Mouse (Mus musculus) stomach, embryonic 14.5 days (tissue): ENCODE results near the gene Vwa7. TPM values are rescaled to one million over a fixed set of nuclear protein-coding genes. Genes with fewer than 3 reads are reported as not detected.

Experiments used
- ATAC-seq: fragments of 200-750 bp; cut with Nextera tagmentation; 2 replicates; pipeline ENCODE4 v1.8.0; 2017; ENCODE audit warnings: low read depth, moderate TSS enrichment; ENCODE audit not compliant: insufficient number of reproducible peaks, insufficient read depth, low FRiP score
- H3K27ac ChIP-seq: fragments of 300-500 bp; sonication (generic); 2 replicates; pipeline ENCODE4 v1.5.1; 2014; ENCODE audit warnings: mild to moderate bottlenecking, low read length, moderate library complexity, mixed read lengths
- H3K27me3 ChIP-seq: fragments of 300-500 bp; sonication (generic); 2 replicates; pipeline ENCODE4 v1.6.1; 2014; ENCODE audit warnings: low read length, control low read depth, mixed read lengths; ENCODE audit not compliant: control insufficient read depth, insufficient read depth
- H3K36me3 ChIP-seq: fragments of 300-500 bp; sonication (generic); 2 replicates; pipeline ENCODE4 v1.6.1; 2014; ENCODE audit warnings: mild to moderate bottlenecking, control low read depth, low read length, moderate library complexity, mixed read lengths; ENCODE audit not compliant: control insufficient read depth, insufficient read depth
- H3K4me1 ChIP-seq: fragments of 300-500 bp; sonication (generic); 2 replicates; pipeline ENCODE4 v1.6.1; 2014; ENCODE audit warnings: low read length, control low read depth, mixed read lengths; ENCODE audit not compliant: control insufficient read depth, insufficient read depth
- H3K4me2 ChIP-seq: fragments of 300-500 bp; sonication (generic); replicated peaks from 2 replicates; pipeline ENCODE4 v1.6.1; 2014; ENCODE audit warnings: low read depth, low read length, control low read depth
- H3K4me3 ChIP-seq: fragments of 300-500 bp; sonication (generic); 2 replicates; pipeline ENCODE4 v1.5.1; 2014; ENCODE audit warnings: low read depth, low read length, control low read depth
- H3K9ac ChIP-seq: fragments of 300-500 bp; sonication (generic); replicated peaks from 2 replicates; pipeline ENCODE4 v1.6.1; 2014; ENCODE audit warnings: low read depth, mild to moderate bottlenecking, control low read depth, low read length, moderate library complexity, mixed read lengths
- H3K9me3 ChIP-seq: fragments of 300-500 bp; sonication (generic); 2 replicates; pipeline ENCODE4 v1.6.1; 2016; ENCODE audit warnings: low read depth, low read length, control low read depth; ENCODE audit not compliant: control insufficient read depth
- WGBS: fragments of 180-500 bp; shearing (Covaris S2); extraction: QIAGEN DNeasy Blood & Tissue Kit; methylation state at CpG from one replicate; pipeline ENCODE4 v1.1.7; 2014; 5-methylcytosine and 5-hydroxymethylcytosine counted together
- polyA plus RNA-seq: library from polyadenylated mRNA; unstranded; fragments of >200 nt; fragmentation: Nextera tagmentation; extraction: Ambion mirVana; gene quantifications from 2 replicates; pipeline ENCODE4 v1.2.1, GENCODE M21; 2014

Vwa7 gene
- polyA plus RNA-seq, 1 experiment from 2014 or later = 0.22 TPM

DNA sequence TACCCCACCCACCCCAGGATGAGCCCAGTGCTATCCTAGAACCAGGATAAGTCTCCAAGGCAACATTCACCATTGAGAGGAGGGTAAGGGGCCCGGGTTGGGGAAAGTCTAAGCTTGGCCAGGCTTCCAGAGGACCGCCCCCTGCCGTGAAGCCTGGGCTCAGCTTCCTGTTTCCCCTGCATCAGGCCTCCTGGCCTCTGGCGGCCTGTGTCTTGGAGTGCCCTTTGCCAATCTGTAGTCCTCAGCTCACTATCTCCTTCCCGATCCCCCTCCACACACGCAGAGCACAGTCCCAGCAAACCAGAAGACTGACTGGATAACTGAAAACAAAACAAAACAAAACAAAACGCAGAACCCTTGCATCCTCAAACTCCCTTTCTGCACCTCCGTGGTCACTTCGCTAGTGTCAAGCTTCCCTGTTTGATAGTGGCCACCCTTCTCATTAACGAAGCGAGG is 33.2 kb downstream of the Vwa7 start, which contains the start of gene Clic1:
TSS of gene Clic1 (plus strand) at position 406 of the 456 bp plus-strand sequence.
- Histone ChIP-seq H3K9me3 (no peaks in the 10 kb centered on the region), H3K4me1 (peaks cover 46% of the 10 kb centered on the region), H3K9ac (peak within 1 kb of the TSS; percentile 82), H3K27me3 (no peaks in the 10 kb centered on the region), H3K4me2 (peak within 1 kb of the TSS; percentile 90), H3K27ac (peak within 1 kb of the TSS; percentile 100), H3K4me3 (peak within 1 kb of the TSS; percentile 78), H3K36me3 (peaks cover 24% of the 10 kb centered on the region)
- 2% methylated on average over 11 of the region's 11 CpGs for WGBS
- ATAC-seq = peak; percentile 40; the same call in 1 of the 2 replicates

DNA sequence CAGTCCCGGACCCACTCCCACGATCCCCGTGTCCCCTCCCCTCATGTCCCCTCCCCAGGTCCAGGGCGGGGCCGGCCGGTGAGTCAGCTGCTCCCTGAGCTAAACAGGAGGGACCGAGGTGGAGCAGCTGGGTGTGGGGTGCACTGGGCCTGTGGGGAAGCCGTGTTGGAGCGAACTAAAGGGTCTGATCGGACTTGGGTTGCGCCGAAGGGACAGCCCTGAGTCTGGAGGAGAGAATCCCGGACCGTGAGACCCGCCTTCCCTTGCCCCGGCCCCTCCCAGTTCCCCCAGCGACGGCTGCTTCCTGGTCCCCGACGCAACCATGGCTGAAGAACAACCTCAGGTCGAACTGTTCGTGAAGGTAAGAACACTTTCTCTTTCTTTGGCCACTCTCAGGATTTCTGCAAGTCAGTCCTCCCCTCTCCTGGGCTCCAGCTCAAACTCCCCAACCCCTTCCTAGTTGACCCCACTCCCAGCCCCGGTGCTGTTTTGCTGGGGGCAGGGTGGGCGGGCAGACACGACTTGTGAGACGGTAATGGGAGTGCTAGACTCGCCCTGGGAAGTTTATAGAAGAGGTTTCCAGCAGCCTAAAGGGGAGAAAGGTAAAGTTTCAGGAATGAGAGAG is 33.9 kb downstream of the Vwa7 start:
- peaks cover 29% of the 10 kb centered on the region for H3K36me3 ChIP-seq
- peak overlapping the region; percentile 82 for H3K9ac ChIP-seq
- under 1% methylated on average over 25 of the region's 27 CpGs for WGBS
- peaks cover 44% of the 10 kb centered on the region for H3K4me1 ChIP-seq
- no peaks in the 10 kb centered on the region for H3K27me3 ChIP-seq
- H3K27ac ChIP-seq = peak overlapping the region; percentile 100
- peak overlapping the region; percentile 90 for H3K4me2 ChIP-seq
- peak; percentile 34; the same call in 1 of the 2 replicates for ATAC-seq
- H3K4me3 ChIP-seq = peak overlapping the region; percentile 78
- H3K9me3 ChIP-seq = no peaks in the 10 kb centered on the region

DNA sequence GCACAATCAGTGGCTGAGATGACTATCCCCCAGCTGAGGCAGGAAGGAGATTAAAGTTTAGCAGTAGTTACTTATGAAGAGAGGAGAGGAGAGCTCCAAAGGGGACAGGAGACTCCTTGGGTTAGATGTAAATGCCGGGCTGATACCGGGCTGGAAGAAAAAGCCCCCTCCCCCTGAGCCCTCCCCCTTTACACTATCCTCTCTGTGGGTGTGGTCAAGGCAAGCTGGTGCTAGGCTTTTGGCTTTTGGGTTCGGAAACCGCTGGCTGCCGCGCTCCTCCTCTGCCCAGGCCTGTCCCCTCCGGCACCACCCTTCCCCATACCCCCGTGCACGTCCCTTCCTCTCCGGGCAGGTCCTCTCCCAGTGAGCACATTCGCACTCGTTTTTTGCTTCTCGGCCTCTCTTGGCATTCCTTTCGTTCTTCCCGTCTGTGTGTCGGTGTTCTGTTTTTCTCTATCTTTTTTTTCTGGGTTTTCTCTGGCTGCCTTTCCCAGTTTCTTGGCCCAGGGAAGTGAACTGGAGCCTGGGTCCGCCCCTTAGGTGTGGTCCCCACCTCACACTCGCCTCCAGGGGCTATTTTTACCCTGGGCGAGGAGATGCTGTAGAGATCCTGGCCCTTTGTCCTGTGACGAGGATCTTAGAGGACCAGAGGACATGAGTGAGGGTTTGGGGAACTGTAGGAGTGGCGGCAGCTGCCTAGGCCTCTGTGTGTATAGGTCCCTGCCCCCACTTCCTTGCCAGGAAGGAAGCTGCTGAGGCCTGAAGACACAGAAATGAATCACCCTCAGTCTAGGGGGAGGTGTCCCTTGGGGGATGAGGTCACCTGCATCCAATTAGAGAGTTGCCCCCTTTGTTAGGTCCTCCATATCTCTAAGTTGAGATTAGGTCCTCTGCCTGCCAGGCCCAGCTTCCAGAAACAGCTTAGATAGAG is 35.0 kb downstream of the Vwa7 start:
- peak; percentile 59 for ATAC-seq
- under 1% methylated on average over 21 of the region's 21 CpGs for WGBS
- H3K4me1 ChIP-seq = peaks cover 37% of the 10 kb centered on the region

DNA sequence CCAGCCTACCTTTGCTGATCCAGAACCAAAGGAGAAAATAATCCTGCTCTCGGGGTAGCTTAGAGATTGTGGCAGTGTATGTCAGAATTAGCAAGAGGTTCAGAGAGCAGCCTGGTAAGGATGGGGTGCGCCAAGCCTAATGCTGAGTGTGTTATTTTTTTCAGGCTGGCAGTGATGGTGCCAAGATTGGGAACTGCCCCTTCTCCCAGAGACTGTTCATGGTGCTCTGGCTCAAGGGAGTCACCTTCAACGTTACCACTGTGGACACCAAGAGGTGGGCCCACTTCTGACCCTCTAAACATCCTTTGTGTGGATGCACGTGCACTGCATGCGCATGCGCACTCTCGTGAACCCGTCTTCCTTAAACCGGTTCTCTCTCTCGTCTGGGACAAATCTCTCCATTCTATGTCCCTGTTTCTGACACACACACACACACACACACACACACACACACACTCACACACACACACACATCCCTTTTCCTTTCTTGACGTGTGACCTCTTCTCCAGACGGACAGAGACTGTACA is 36.0 kb downstream of the Vwa7 start:
- 71% methylated on average over 12 of the region's 12 CpGs for WGBS
- Histone ChIP-seq H3K27ac (peak overlapping the region; percentile 100), H3K9ac (peak overlapping the region; percentile 45), H3K4me1 (peaks cover 32% of the 10 kb centered on the region), H3K9me3 (no peaks in the 10 kb centered on the region), H3K4me2 (peak overlapping the region; percentile 90), H3K36me3 (peaks cover 47% of the 10 kb centered on the region), H3K27me3 (no peaks in the 10 kb centered on the region), H3K4me3 (peak overlapping the region; percentile 78)
- no peak for ATAC-seq

More for the DNA sequence above, 35.0 kb downstream of the Vwa7 start:
- Histone ChIP-seq H3K4me2 (peak overlapping the region; percentile 90), H3K27ac (peak overlapping the region; percentile 100), H3K9ac (peak overlapping the region; percentile 45), H3K27me3 (no peaks in the 10 kb centered on the region), H3K36me3 (peaks cover 41% of the 10 kb centered on the region), H3K4me3 (peak overlapping the region; percentile 78), H3K9me3 (no peaks in the 10 kb centered on the region)

DNA sequence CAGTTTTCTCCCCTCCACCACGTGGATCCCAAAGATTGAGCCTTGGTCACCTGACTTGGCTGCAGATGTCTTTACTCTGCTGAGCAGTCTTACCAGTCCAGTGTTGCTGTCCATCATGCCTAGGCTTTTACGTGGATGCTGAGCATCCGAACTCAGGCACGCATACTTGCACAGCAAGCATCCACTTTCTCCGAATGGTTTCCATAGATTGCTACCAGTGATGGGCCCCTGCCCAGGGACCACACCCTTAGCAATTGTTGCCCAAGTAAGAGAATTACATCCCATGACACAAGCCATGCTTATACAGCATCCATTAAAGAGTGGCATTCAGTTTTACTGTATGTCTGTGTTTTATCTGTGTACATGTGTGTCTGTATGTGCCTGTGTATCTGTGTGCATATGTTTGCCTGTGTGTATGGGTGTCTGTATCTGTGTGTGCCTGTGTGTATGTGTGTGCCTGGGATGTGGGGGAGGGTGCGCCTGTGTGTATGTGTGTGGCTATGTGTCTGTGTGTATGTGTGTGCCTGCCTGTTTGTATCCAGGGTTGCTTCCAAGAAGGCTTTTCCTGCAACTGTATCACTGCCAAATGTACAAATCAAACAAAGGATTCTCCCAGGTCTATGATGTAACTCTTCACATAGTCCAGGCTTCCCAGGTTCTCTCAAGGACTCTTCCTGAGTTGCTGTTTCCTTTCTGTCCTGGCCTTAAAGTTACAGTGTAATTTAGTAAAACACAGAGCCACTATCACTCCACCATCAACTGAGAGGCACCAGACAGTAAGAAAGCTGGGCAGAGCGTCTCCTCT is 39.5 kb downstream of the Vwa7 start:
- Histone ChIP-seq H3K27ac (no peak overlapping the region), H3K9ac (no peak overlapping the region), H3K9me3 (no peaks in the 10 kb centered on the region), H3K36me3 (peaks cover 63% of the 10 kb centered on the region), H3K4me1 (peaks cover 20% of the 10 kb centered on the region; the same call in 1 of the 2 replicates), H3K4me2 (no peak overlapping the region), H3K27me3 (no peaks in the 10 kb centered on the region), H3K4me3 (no peak overlapping the region)
- ATAC-seq = no peak
- WGBS = 95% methylated on average over 7 of the region's 7 CpGs

DNA sequence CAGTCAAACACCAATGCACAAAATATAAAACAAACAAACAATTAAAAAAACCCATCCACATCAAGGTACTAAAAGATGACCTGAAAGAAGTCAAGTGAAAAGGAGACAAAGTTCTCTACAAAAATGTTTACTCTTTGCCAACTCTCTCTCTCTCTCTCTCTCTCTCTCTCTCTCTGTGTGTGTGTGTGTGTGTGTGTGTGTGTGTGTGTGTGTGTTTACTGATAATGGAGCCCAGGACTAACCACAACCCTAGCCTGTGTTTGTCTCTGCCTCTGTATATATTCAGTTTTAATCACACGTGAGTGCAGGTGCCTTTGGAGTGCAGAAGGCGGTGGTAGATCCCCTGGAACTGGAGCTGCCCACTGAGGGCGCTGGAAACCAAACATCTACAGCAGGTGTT is 40.7 kb downstream of the Vwa7 start:
- Histone ChIP-seq H3K9me3 (no peaks in the 10 kb centered on the region), H3K4me2 (no peak overlapping the region), H3K4me1 (peaks cover 21% of the 10 kb centered on the region; the same call in 1 of the 2 replicates), H3K27ac (no peak overlapping the region), H3K4me3 (no peak overlapping the region), H3K27me3 (no peaks in the 10 kb centered on the region), H3K9ac (no peak overlapping the region), H3K36me3 (peaks cover 74% of the 10 kb centered on the region)
- WGBS = 67% methylated on average over 3 of the region's 3 CpGs
- no peak for ATAC-seq

DNA sequence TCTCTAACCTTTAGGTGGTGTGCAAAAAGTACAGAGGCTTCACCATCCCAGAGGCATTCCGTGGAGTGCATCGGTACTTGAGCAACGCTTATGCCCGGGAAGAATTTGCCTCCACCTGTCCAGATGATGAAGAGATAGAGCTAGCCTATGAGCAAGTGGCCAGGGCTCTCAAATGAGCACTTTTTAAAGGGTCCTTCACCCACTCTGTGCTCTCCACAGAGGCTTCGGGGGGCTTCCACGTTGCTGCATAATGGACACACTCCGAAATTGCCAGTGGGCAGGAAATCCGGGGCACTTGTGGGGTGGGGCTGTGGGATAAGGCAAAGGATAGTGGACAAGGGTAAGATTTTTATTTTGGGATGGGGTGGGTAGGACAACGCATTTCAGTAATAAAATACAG is 41.9 kb downstream of the Vwa7 start:
- no peak for ATAC-seq
- peak overlapping the region; percentile 88; the same call in 1 of the 2 replicates for H3K4me2 ChIP-seq
- H3K4me1 ChIP-seq = peaks cover 13% of the 10 kb centered on the region; the same call in 1 of the 2 replicates
- 46% methylated on average over 9 of the region's 9 CpGs for WGBS
- no peaks in the 10 kb centered on the region for H3K27me3 ChIP-seq
- H3K27ac ChIP-seq = no peak overlapping the region
- H3K36me3 ChIP-seq = peaks cover 62% of the 10 kb centered on the region
- no peak overlapping the region for H3K9ac ChIP-seq
- H3K9me3 ChIP-seq = no peaks in the 10 kb centered on the region
- no peak overlapping the region for H3K4me3 ChIP-seq
